Mouse (Mus musculus) bone marrow, adult 2 months (tissue): Measurements from ENCODE around the gene Olfr10. TPM values are rescaled to one million over a fixed set of nuclear protein-coding genes. Genes with fewer than 3 reads are reported as not detected.

ENCODE experiments used
- H3K27ac ChIP-seq: fragments of 200-500 bp; 2 replicates; pipeline ENCODE4 v1.5.1; 2012; ENCODE audit warnings: low read depth, mild to moderate bottlenecking, control low read depth, inconsistent platforms, low read length; ENCODE audit not compliant: control insufficient read depth, poor library complexity, insufficient read depth
- H3K4me1 ChIP-seq: fragments of 200-500 bp; 2 replicates; pipeline ENCODE4 v1.6.1; 2011; ENCODE audit warnings: low read length; ENCODE audit not compliant: control insufficient read depth, insufficient read depth
- H3K4me3 ChIP-seq: fragments of 200-500 bp; replicated peaks from 2 replicates; pipeline ENCODE3; 2011; ENCODE audit warnings: mild to moderate bottlenecking, low read depth, low read length, control low read depth; ENCODE audit not compliant: control insufficient read depth
- CTCF ChIP-seq: fragments of 200-500 bp; IDR thresholded peaks from 2 replicates; pipeline ENCODE4 v1.5.1; 2011; ENCODE audit warnings: low read length, control low read depth; ENCODE audit not compliant: control insufficient read depth, insufficient read depth
- POLR2A ChIP-seq: fragments of 200-500 bp; IDR thresholded peaks from 2 replicates; pipeline ENCODE4 v1.6.1; 2011; ENCODE audit warnings: low read depth, mild to moderate bottlenecking, control low read depth, low read length, borderline replicate concordance; ENCODE audit not compliant: control insufficient read depth
- WGBS: fragments of 180-500 bp; shearing (Covaris S2); methylation state at CpG from one replicate; pipeline ENCODE4 v1.1.7; 2018; 5-methylcytosine and 5-hydroxymethylcytosine counted together
- polyA plus RNA-seq: library from polyadenylated mRNA; stranded (reverse); fragments of >200 nt; gene quantifications from 2 replicates; pipeline ENCODE4 v1.2.4, GENCODE M21; 2011; ENCODE audit warnings: low replicate concordance; ENCODE audit not compliant: missing spikeins, insufficient read depth, insufficient read length

Olfr10 gene
- polyA plus RNA-seq, 1 experiment = not detected

DNA sequence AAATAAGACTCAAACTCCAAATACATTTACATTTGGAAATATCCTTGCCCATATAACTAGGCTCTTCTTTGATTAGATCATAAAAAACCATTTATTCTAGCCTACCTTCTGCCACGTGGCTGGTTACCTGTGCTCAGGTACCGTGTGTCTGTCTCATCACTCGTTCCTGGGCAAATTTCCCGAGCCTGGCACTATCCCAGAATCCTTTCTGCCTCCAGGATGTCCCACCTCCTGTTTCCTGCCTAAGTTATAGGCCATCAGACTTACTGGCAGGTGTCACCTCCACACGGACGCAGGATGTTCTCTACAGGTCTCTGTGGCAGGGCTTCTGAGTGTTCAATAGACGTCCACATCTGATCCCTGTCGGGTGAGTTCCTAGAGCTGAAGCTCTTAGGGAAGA lies 39.4 kb upstream of the Olfr10 start:
- 82% methylated on average over 8 of the region's 8 CpGs for WGBS
- no peak overlapping the region for H3K27ac ChIP-seq
- H3K4me3 ChIP-seq = no peak overlapping the region
- no peaks in the 10 kb centered on the region; the same call in 1 of the 2 replicates for H3K4me1 ChIP-seq
- TF ChIP-seq CTCF (no peak), POLR2A (no peak)

DNA sequence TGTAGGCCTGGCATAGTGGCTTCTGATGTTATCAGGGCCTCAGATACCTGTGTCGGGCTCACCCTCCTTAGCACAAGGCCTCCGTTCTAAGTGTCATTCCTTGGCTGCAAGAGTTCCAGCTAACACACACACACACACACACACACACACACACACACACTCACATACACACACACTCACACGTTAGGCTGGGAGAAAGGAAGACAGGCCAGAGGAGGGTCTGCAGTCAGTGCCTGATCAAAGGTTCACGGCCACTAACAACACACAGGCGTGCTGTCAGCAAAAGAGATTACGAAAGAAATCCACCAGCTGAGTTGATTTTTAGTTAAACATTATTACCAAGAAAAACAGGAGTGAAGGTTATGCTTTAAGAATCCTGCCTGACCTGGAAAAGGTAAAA lies 37.9 kb upstream of the Olfr10 start:
- Histone ChIP-seq H3K4me1 (no peaks in the 10 kb centered on the region), H3K27ac (no peak overlapping the region), H3K4me3 (no peak overlapping the region)
- WGBS = 80% methylated on average over 6 of the region's 6 CpGs
- no peak for TF ChIP-seq CTCF
- TF ChIP-seq POLR2A = no peak

DNA sequence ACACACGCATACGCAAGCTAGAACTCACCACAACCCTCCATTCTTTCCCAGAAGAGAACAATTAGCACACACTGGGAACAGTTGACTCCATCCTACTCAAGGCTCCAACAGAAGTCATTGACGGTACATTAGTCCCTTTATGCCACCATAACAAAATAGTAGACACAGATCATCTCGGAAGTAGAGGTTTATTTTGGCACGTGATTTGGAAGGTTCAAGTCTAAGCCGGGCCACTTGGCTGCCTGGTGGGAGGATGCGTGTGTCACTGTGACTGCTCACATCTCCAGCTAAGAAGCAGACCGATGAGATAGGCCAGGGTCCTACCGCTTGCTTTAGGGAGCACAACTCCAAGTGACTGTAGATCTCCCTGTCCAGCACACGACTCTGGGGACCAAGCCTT lies 37.2 kb upstream of the Olfr10 start:
- TF ChIP-seq CTCF = no peak
- no peak for TF ChIP-seq POLR2A
- Histone ChIP-seq H3K4me1 (no peaks in the 10 kb centered on the region), H3K27ac (no peak overlapping the region), H3K4me3 (no peak overlapping the region)
- 89% methylated on average over 10 of the region's 10 CpGs for WGBS

DNA sequence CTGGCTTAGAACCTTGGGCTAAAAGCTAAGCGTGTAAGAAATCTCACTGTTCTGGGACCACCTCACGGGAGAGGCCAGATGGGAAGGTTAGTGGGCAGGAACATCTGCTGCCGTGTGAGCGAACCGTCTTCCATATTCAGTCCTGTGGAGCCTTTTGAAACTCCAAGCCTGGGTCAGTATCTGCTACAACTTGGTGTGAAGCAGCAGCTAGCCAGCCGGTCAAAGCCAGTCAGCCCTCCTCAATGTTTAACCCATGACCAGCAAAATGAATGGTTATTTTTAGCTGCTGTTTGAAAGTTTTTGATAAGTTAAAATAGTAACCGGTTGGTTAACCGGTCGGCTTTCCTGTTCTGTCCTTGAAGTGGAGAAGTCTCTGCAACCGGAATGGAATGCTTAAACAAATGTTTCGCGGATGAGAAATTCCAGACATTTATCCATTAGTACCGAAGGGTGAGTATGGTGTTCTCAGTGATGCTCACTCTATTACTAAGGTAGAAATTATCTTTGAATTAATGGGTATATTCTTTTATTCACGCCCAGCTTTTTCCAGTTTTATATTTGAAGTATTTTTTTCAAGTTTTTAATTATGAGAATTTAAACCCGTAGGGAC lies 36.5 kb upstream of the Olfr10 start:
- TF ChIP-seq POLR2A = no peak
- TF ChIP-seq CTCF = no peak
- H3K27ac ChIP-seq = no peak overlapping the region
- no peak overlapping the region for H3K4me3 ChIP-seq
- WGBS = 89% methylated on average over 15 of the region's 15 CpGs
- no peaks in the 10 kb centered on the region for H3K4me1 ChIP-seq

DNA sequence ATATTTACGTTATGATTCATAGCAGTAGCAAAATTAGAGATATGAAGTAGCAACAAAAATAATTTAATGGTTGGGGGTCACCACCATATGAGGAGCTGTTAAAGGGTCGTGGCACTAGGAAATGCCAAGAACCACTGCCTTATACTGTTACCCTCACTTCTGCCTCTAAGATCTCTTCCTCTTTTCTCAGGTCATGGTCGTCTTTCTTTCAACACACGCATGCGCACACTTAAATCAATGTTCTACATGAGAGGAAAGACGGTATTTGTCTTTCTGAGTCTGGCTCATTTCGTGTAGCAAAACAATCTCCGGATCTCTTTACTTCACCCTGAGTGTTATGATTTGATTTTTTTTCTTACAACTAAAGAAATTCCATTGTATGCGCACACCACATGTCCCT lies 34.8 kb upstream of the Olfr10 start:
- Histone ChIP-seq H3K4me1 (no peaks in the 10 kb centered on the region), H3K4me3 (no peak overlapping the region), H3K27ac (no peak overlapping the region)
- 59% methylated on average over 9 of the region's 9 CpGs for WGBS
- TF ChIP-seq CTCF (no peak), POLR2A (no peak)

DNA sequence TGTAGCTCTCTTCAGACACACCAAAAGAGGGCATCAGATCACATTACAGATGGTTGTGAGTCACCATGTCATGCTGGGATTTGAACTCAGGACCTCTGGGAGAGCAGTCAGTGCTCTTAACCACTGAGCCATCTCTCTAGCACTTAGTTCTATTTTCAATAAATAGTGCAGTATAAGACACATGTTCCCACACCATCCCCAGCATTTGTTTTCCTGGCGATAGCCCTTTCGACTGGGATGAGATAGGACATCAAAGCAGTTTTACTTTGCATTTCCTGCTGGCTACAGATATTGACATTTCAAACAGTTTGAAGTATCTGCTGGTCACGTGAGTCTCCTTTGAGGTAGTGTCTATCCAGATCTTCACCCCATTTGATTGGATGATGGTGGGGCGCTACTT lies 34.2 kb upstream of the Olfr10 start:
- no peaks in the 10 kb centered on the region for H3K4me1 ChIP-seq
- no peak overlapping the region for H3K27ac ChIP-seq
- TF ChIP-seq CTCF = no peak
- no peak for TF ChIP-seq POLR2A
- WGBS = 81% methylated on average over 4 of the region's 4 CpGs
- no peak overlapping the region for H3K4me3 ChIP-seq

DNA sequence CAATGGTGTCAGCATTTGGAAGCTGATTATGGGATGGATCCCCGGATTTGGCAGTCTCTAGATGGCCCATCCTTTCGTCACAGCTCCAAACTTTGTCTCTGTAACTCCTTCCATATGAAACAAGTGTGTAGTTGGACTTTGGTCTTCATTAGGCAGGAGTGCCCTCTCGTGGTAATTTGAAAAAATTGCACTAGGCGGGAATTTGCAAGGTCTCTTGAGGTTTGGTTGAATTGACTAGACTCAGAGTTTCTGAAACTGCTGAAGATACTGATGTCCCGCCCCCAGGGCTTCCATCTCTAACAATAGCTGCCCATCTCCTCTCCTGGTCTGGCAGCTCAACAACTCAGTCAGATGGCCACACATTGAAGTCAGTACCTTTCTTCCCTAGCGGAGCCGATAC lies 33.2 kb upstream of the Olfr10 start:
- TF ChIP-seq POLR2A (no peak), CTCF (no peak)
- Histone ChIP-seq H3K4me1 (no peaks in the 10 kb centered on the region), H3K27ac (no peak overlapping the region), H3K4me3 (no peak overlapping the region)
- WGBS = 32% methylated on average over 7 of the region's 7 CpGs

DNA sequence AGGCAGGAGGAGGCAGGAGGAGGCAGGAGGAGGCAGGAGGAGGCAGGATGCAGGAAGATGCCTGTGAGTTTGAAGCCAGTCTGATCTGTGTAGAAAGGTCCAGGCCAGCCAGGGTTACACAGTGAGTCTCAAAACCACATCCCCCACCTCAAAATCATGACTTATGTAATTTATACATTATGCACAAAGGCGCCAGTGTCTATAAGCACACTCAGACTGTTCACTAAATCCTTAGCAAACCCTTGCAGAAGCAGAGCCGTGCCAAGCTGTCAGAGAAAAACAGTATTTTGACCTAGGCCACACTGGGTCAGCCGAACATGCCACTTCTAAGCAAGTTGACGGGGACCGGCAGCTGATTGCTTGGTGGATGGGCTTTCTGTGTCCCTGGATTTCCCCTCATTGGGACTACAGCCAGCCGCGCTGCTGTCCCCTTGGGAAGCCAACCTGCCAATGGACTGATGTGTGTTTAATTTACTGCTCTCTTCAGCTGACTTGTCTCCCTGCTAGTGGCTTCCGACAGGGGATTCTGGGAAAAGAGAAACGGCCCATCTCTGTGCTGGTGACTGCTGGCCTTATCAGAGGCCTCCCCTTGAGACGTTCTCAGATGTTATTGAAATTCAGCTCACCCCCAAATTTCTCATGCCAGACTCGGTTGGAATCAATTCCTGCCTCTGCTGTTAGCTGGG lies 30.6 kb upstream of the Olfr10 start:
- no peak overlapping the region for H3K27ac ChIP-seq
- no peak overlapping the region for H3K4me3 ChIP-seq
- WGBS = 80% methylated on average over 11 of the region's 11 CpGs
- TF ChIP-seq CTCF (no peak), POLR2A (no peak)
- H3K4me1 ChIP-seq = no peaks in the 10 kb centered on the region
